Mouse (Mus musculus) ES-Bruce4 (cell line): ENCODE measurements at regions not wholly inside any gene's neighbourhood (a gene's known extent, or its start where the extent isn't known, plus 50 kb on each side); places are given as distances from the start of the nearest gene placed in this dataset.

ENCODE experiments used
- H3K27ac ChIP-seq: 2 replicates; pipeline ENCODE4 v1.5.1; 2012; ENCODE audit warnings: low read length, inconsistent platforms; ENCODE audit not compliant: insufficient read depth
- H3K27me3 ChIP-seq: 2 replicates; pipeline ENCODE4 v1.6.1; 2012; ENCODE audit warnings: mild to moderate bottlenecking, low read length, inconsistent platforms; ENCODE audit not compliant: control insufficient read depth, poor library complexity, insufficient read depth, severe bottlenecking
- H3K36me3 ChIP-seq: 2 replicates; pipeline ENCODE4 v1.6.1; 2012; ENCODE audit warnings: inconsistent platforms, mild to moderate bottlenecking, low read length, moderate library complexity; ENCODE audit not compliant: control insufficient read depth, poor library complexity, insufficient read depth, severe bottlenecking
- H3K4me1 ChIP-seq: one replicate; pipeline ENCODE4 v1.8.1; 2011; ENCODE audit warnings: low read length; ENCODE audit not compliant: control insufficient read depth, insufficient read depth
- H3K4me3 ChIP-seq: 2 replicates; pipeline ENCODE4 v1.5.1; 2011; ENCODE audit warnings: low read depth, mild to moderate bottlenecking, low read length
- H3K9ac ChIP-seq: 2 replicates; pipeline ENCODE4 v1.6.1; 2012; ENCODE audit warnings: low read depth, mild to moderate bottlenecking, inconsistent platforms; ENCODE audit not compliant: poor library complexity, severe bottlenecking
- H3K9me3 ChIP-seq: replicated peaks from 2 replicates; pipeline ENCODE4 v1.6.1; 2012; ENCODE audit warnings: mild to moderate bottlenecking, low read length, inconsistent platforms; ENCODE audit not compliant: control insufficient read depth, poor library complexity, insufficient read depth, severe bottlenecking
- CTCF ChIP-seq: IDR thresholded peaks from one replicate; pipeline ENCODE4 v1.8.1; 2011; ENCODE audit warnings: low read depth, low read length
- EP300 ChIP-seq: IDR thresholded peaks from 2 replicates; pipeline ENCODE4 v1.6.1; 2011; ENCODE audit warnings: low read depth, low read length; ENCODE audit not compliant: insufficient read depth
- POLR2A ChIP-seq: IDR thresholded peaks from one replicate; pipeline ENCODE4 v1.8.1; 2011; ENCODE audit warnings: low read length; ENCODE audit not compliant: insufficient read depth

DNA sequence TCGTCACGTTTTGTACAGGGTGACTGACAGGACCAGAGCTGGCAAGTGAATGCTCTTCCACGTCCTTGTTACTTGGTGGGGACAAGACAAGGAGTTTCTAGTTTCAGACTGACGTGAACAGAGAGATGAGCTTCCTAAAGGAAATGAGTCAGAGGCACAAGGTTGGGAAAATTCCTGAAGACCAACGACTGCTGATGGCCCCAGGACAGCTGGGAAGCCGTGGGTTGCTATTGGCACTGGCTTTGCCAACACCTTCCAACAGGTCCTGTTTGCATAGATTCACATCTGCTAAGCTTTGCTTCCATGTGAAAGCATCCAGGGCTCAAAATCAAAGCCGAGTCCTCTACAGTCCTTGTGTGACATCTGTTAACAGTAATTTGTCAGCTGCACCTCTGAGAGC is 86.2 kb downstream of the Irx2 start:
- Histone ChIP-seq H3K9ac (no peak overlapping the region), H3K36me3 (no peaks in the 10 kb centered on the region), H3K27me3 (no peaks in the 10 kb centered on the region), H3K9me3 (no peaks in the 10 kb centered on the region), H3K27ac (no peak overlapping the region), H3K4me1 (no peaks in the 10 kb centered on the region), H3K4me3 (no peak overlapping the region)
- TF ChIP-seq EP300: no peak
- no peak for TF ChIP-seq POLR2A
- TF ChIP-seq CTCF: no peak

DNA sequence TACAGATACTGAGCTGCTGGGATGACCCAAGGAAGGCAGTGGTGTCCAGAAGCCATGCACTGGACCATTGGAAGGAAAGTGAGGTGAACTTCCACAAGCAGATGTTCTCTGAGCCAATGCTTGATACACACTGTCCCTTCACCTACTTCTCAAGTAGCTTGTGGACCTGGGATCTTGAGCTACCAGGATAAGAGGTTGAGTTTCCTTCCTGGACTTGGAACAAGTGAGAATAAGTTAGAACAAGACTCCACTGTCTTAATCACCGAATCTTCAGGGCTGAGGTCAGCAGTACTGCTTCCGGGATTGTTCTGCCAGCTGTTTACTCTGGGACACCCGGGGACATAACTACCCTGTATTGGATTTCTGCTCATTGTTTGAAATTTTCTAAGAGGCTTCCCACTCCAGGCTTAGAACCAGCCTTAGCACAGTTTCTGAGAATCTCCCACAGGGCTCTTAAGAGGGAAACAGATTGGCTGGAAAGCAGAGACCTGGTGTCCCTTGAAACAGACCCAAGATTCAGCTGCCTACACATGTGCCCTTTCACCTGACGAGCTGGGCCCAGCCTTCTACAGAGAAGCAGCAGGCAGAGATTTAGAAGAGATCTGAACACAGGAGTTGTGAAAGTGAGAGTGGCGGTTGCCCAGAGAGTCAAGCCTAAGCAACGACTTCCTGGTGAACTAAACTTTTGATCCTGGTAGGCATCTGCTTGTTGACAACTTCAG is 87.5 kb downstream of the Irx2 start:
- no peaks in the 10 kb centered on the region for H3K36me3 ChIP-seq
- H3K27me3 ChIP-seq: no peaks in the 10 kb centered on the region
- H3K27ac ChIP-seq: no peak overlapping the region
- H3K9ac ChIP-seq: no peak overlapping the region
- H3K9me3 ChIP-seq: no peaks in the 10 kb centered on the region
- TF ChIP-seq CTCF: no peak
- TF ChIP-seq EP300: no peak
- TF ChIP-seq POLR2A: no peak
- no peak overlapping the region for H3K4me3 ChIP-seq
- no peaks in the 10 kb centered on the region for H3K4me1 ChIP-seq

DNA sequence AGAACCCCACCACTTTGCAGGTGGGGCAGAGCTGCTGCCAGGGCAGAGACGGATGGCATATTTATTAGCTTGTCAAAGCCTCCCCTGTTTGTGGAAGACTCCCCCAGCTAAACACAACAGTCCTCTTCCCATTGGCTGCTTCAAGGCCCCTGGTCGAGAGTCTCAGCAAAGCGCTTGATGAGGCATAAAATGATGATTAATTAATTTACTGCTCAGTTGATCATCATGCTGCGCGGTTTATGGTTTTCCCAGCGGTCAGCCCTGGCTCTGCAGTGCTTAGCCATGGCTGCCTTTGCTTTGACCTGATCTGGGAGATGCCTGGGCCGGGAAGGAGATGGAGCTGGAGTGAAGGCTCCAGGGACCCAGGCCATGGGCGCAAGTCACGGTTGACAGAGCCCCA is 98.5 kb downstream of the Irx2 start:
- no peak overlapping the region for H3K27ac ChIP-seq
- no peak overlapping the region for H3K4me3 ChIP-seq
- no peak overlapping the region for H3K9ac ChIP-seq
- H3K27me3 ChIP-seq: no peaks in the 10 kb centered on the region
- H3K4me1 ChIP-seq: no peaks in the 10 kb centered on the region
- H3K36me3 ChIP-seq: no peaks in the 10 kb centered on the region
- TF ChIP-seq CTCF (no peak), POLR2A (no peak), EP300 (no peak)
- no peaks in the 10 kb centered on the region for H3K9me3 ChIP-seq

DNA sequence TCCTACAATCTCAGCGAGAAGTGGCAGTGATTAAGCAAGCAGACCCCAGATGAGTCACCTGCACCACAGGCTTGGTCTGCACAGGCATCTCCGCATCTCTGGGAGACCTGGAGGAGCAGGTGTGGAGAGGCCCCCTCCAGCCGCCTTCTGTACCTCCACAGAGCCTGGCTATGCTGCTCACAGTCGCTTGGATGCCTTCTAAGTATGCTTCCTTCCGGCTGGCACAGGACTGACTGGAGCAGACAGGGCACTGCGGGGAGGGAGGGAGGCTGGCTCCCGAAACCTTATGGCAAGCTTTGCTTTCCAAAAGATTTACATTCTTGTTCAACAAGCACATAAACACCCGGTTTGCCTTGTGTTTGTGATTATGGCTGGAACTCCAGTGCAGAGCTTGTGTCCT is 107.3 kb downstream of the Irx2 start:
- Histone ChIP-seq H3K9ac (no peak overlapping the region), H3K27ac (no peak overlapping the region), H3K27me3 (no peaks in the 10 kb centered on the region), H3K4me1 (no peaks in the 10 kb centered on the region), H3K9me3 (no peaks in the 10 kb centered on the region), H3K4me3 (no peak overlapping the region), H3K36me3 (no peaks in the 10 kb centered on the region)
- no peak for TF ChIP-seq EP300
- TF ChIP-seq CTCF: no peak
- no peak for TF ChIP-seq POLR2A

DNA sequence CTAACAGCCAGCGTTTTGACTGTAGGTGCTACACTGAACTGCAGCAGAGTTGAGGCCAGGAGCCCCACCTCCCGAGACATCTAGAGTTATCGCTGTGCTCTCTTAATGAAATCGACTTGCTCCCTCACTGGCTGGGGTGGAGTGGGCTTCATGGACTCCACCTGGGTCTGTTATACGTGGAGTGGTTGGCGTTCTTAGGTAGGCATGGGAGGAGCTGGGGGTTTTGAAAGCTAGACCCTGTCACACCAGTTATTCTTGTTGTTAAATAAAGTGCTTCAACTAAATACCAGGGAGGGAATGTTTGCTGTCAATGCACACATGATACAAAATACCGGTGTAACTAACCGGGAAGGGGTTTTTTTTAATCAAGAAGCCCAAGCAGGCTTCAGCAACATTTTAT is 108.4 kb downstream of the Irx2 start:
- H3K9ac ChIP-seq: no peak overlapping the region
- H3K4me3 ChIP-seq: no peak overlapping the region
- H3K9me3 ChIP-seq: no peaks in the 10 kb centered on the region
- H3K36me3 ChIP-seq: no peaks in the 10 kb centered on the region
- no peak for TF ChIP-seq CTCF
- no peak for TF ChIP-seq POLR2A
- no peak for TF ChIP-seq EP300
- H3K27ac ChIP-seq: no peak overlapping the region
- H3K4me1 ChIP-seq: no peaks in the 10 kb centered on the region
- no peaks in the 10 kb centered on the region for H3K27me3 ChIP-seq

DNA sequence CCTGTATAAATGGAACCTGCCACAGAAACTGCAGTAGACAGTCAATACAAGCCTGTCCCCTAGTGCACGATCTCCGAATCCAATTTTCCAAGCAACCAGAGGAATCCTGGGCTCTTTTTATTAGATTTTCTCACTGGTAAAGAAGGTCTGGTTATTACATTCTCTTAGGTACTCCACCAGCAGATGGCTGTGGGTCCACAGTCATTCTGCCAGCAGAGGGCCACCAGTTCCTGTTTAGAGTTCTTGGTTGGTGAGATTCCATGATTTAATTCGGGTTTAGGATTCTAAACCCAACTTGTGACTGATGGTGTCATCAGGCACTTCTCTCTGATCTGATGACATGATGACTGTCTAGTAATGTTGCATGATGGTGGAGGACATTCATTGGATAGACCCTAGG is 118.6 kb downstream of the Irx2 start:
- H3K4me1 ChIP-seq: peaks cover 2% of the 10 kb centered on the region
- no peak overlapping the region for H3K9ac ChIP-seq
- H3K4me3 ChIP-seq: no peak overlapping the region
- no peak overlapping the region for H3K27ac ChIP-seq
- H3K36me3 ChIP-seq: no peaks in the 10 kb centered on the region
- H3K9me3 ChIP-seq: no peaks in the 10 kb centered on the region
- TF ChIP-seq POLR2A (no peak), EP300 (no peak), CTCF (no peak)
- H3K27me3 ChIP-seq: no peaks in the 10 kb centered on the region
